Mouse (Mus musculus) embryonic facial prominence, embryonic 14.5 days (tissue): ENCODE data around the gene Ugt2a3. TPM values are rescaled to one million over a fixed set of nuclear protein-coding genes. Genes with fewer than 3 reads are reported as not detected.

Experiments used
- polyA plus RNA-seq: library from polyadenylated mRNA; unstranded; fragments of >200 nt; fragmentation: Nextera tagmentation; extraction: Ambion mirVana; gene quantifications from 2 replicates; pipeline ENCODE4 v1.2.1, GENCODE M21; 2014

The Ugt2a3 gene
- polyA plus RNA-seq, 1 experiment from 2014 or later: not detected

Other genes with a start within 250 kb of the Ugt2a3 start
- 0.14 and 0.46 TPM in 2 replicates for gene Ugt2b36, start 244.6 kb downstream of the Ugt2a3 start, polyA plus RNA-seq
- not detected in 2 replicates for gene Ugt2b5, start 196.9 kb downstream of the Ugt2a3 start, polyA plus RNA-seq
- gene Ugt2b37, start 82.4 kb downstream of the Ugt2a3 start, polyA plus RNA-seq: not detected in 2 replicates
- gene Ugt2b38, start 87.0 kb upstream of the Ugt2a3 start, polyA plus RNA-seq: not detected in 2 replicates
- gene Ugt2a2, start 145.1 kb upstream of the Ugt2a3 start, polyA plus RNA-seq: 5.1 and 9.2 TPM in 2 replicates
- gene Gm43638, start 149.6 kb upstream of the Ugt2a3 start, polyA plus RNA-seq: not detected in 2 replicates
- 21.8 and 26.0 TPM in 2 replicates for gene Ugt2a1, start 153.7 kb upstream of the Ugt2a3 start, polyA plus RNA-seq
- 0.84 and 0.96 TPM in 2 replicates for gene Sult1b1, start 201.0 kb upstream of the Ugt2a3 start, polyA plus RNA-seq
- gene Sult1d1, start 231.8 kb upstream of the Ugt2a3 start, polyA plus RNA-seq: 1.0 and 2.3 TPM in 2 replicates